Mouse (Mus musculus) embryonic facial prominence, embryonic 13.5 days (tissue): ENCODE data around the gene St3gal2. TPM values are rescaled to one million over a fixed set of nuclear protein-coding genes. Genes with fewer than 3 reads are reported as not detected.
A peak's percentile ranks its signal among the peaks of the same experiment; 100 is the strongest.
"Not testable (repeated sequence)": the region's sequence is repeated elsewhere in the genome, so short reads cannot be mapped to it uniquely, and the experiment has no call there.

Experiments
- ATAC-seq: fragments of 200-750 bp; cut with Nextera tagmentation; 2 replicates; pipeline ENCODE4 v1.8.0; 2017; ENCODE audit warnings: low read depth; ENCODE audit not compliant: insufficient number of reproducible peaks, insufficient read depth, low FRiP score, low TSS enrichment
- H3K27ac ChIP-seq: fragments of 300-500 bp; sonication (generic); 2 replicates; pipeline ENCODE4 v1.5.1; 2015; ENCODE audit warnings: moderate library complexity, mild to moderate bottlenecking, inconsistent platforms
- H3K27me3 ChIP-seq: fragments of 300-500 bp; sonication (generic); 2 replicates; pipeline ENCODE4 v1.6.1; 2015; ENCODE audit warnings: mild to moderate bottlenecking, inconsistent platforms
- H3K36me3 ChIP-seq: fragments of 300-500 bp; sonication (generic); 2 replicates; pipeline ENCODE4 v1.6.1; 2015; ENCODE audit warnings: mild to moderate bottlenecking, inconsistent platforms
- H3K4me1 ChIP-seq: fragments of 300-500 bp; sonication (generic); 2 replicates; pipeline ENCODE4 v1.6.1; 2015; ENCODE audit warnings: inconsistent platforms
- H3K4me2 ChIP-seq: fragments of 300-500 bp; sonication (generic); 2 replicates; pipeline ENCODE4 v1.6.1; 2015; ENCODE audit warnings: moderate library complexity, mild to moderate bottlenecking, inconsistent platforms
- H3K4me3 ChIP-seq: fragments of 300-500 bp; sonication (generic); 2 replicates; pipeline ENCODE4 v1.5.1; 2015; ENCODE audit warnings: mild to moderate bottlenecking, inconsistent platforms
- H3K9ac ChIP-seq: fragments of 300-500 bp; sonication (generic); 2 replicates; pipeline ENCODE4 v1.6.1; 2015; ENCODE audit warnings: mild to moderate bottlenecking, inconsistent platforms
- H3K9me3 ChIP-seq: fragments of 300-500 bp; sonication (generic); 2 replicates; pipeline ENCODE4 v1.6.1; 2016; ENCODE audit warnings: inconsistent platforms
- WGBS: fragments of 180-500 bp; shearing (Covaris S2); methylation state at CpG from one replicate; pipeline ENCODE4 v1.1.7; 2015; ENCODE audit warnings: mixed read lengths; 5-methylcytosine and 5-hydroxymethylcytosine counted together
- polyA plus RNA-seq: library from polyadenylated mRNA; unstranded; fragments of >200 nt; fragmentation: Nextera tagmentation; extraction: Ambion mirVana; gene quantifications from 2 replicates; pipeline ENCODE4 v1.2.1, GENCODE M21; 2015

The St3gal2 gene
- polyA plus RNA-seq, 1 experiment from 2014 or later = 35.7 TPM

GRCm38 (mm10) chr8:110894851-110895250 lies 24.9 kb upstream of the St3gal2 start:
- H3K9ac ChIP-seq = no peak overlapping the region
- WGBS = 83% methylated on average over 10 of the region's 10 CpGs
- H3K4me3 ChIP-seq = no peak overlapping the region
- H3K9me3 ChIP-seq = no peaks in the 10 kb centered on the region
- H3K4me1 ChIP-seq = no peaks in the 10 kb centered on the region
- H3K4me2 ChIP-seq = no peak overlapping the region
- no peak overlapping the region for H3K27ac ChIP-seq
- no peak for ATAC-seq
- H3K27me3 ChIP-seq = no peaks in the 10 kb centered on the region
- peaks cover 67% of the 10 kb centered on the region for H3K36me3 ChIP-seq

- Histone ChIP-seq H3K9me3 (no peaks in the 10 kb centered on the region), H3K4me1 (no peaks in the 10 kb centered on the region), H3K9ac (no peak overlapping the region), H3K36me3 (peaks cover 62% of the 10 kb centered on the region), H3K4me3 (no peak overlapping the region), H3K4me2 (no peak overlapping the region), H3K27ac (no peak overlapping the region), H3K27me3 (no peaks in the 10 kb centered on the region)
- 86% methylated on average over 8 of the region's 9 CpGs for WGBS
- ATAC-seq = no peak
These were observed 24.5 kb upstream of the St3gal2 start for GRCm38 (mm10) chr8:110895254-110895653.

DNA sequence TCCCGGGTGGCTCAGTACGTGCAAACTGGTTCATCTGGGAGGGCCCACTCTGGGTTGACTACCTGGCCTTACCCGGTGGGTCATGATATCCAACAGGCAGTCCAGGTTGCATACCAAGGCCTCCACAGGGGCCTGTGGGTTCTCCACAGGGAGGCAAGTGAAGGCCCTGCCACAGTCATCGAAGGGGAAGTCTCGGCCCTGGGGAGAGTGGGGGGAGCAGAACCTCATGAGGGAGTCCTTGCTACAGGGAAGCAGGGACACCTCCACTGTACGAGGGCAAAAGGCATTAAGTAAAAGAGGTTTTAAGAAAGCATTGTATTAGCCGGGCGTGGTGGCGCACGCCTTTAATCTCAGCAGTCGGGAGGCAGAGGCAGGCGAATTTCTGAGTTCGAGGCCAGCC lies 23.9 kb upstream of the St3gal2 start:
- Histone ChIP-seq H3K4me1 (peaks cover 3% of the 10 kb centered on the region), H3K36me3 (peaks cover 57% of the 10 kb centered on the region), H3K9ac (no peak overlapping the region), H3K27me3 (no peaks in the 10 kb centered on the region), H3K9me3 (no peaks in the 10 kb centered on the region), H3K27ac (no peak overlapping the region), H3K4me2 (no peak overlapping the region), H3K4me3 (no peak overlapping the region)
- no peak for ATAC-seq
- WGBS = 93% methylated on average over 13 of the region's 13 CpGs

DNA sequence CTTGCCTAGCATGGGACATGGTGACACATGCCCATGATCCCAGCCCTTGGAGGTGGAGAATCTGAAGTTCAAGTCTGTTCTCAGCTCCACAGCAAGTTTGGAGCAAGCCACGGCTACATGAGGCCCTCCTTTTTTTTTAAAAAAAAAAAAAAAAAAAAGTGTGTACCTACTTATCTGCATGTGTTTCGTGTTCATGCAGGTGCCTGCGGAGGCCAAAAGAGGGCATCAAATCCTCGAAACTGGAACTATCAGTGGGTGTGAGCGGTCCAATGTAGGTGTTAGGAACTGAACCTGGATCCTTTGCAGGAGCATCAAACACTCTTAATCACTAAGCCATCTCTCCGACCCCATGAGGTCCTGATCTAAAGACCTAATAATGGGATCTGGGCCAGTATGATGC lies 22.2 kb upstream of the St3gal2 start:
- no peaks in the 10 kb centered on the region for H3K9me3 ChIP-seq

GRCm38 (mm10) chr8:110901056-110901455 lies 18.7 kb upstream of the St3gal2 start:
- Histone ChIP-seq H3K36me3 (peaks cover 23% of the 10 kb centered on the region), H3K27me3 (no peaks in the 10 kb centered on the region), H3K9me3 (no peaks in the 10 kb centered on the region), H3K9ac (no peak overlapping the region), H3K4me3 (no peak overlapping the region), H3K27ac (no peak overlapping the region), H3K4me2 (no peak overlapping the region), H3K4me1 (peaks cover 6% of the 10 kb centered on the region)
- ATAC-seq = no peak
- 72% methylated on average over 3 of the region's 3 CpGs for WGBS

More for the DNA sequence above, 22.2 kb upstream of the St3gal2 start:
- 89% methylated on average over 6 of the region's 6 CpGs for WGBS
- Histone ChIP-seq H3K4me1 (peaks cover 6% of the 10 kb centered on the region), H3K9ac (no peak overlapping the region), H3K27ac (no peak overlapping the region), H3K36me3 (peaks cover 44% of the 10 kb centered on the region), H3K4me2 (no peak overlapping the region), H3K27me3 (no peaks in the 10 kb centered on the region), H3K4me3 (no peak overlapping the region)
- ATAC-seq = no peak

DNA sequence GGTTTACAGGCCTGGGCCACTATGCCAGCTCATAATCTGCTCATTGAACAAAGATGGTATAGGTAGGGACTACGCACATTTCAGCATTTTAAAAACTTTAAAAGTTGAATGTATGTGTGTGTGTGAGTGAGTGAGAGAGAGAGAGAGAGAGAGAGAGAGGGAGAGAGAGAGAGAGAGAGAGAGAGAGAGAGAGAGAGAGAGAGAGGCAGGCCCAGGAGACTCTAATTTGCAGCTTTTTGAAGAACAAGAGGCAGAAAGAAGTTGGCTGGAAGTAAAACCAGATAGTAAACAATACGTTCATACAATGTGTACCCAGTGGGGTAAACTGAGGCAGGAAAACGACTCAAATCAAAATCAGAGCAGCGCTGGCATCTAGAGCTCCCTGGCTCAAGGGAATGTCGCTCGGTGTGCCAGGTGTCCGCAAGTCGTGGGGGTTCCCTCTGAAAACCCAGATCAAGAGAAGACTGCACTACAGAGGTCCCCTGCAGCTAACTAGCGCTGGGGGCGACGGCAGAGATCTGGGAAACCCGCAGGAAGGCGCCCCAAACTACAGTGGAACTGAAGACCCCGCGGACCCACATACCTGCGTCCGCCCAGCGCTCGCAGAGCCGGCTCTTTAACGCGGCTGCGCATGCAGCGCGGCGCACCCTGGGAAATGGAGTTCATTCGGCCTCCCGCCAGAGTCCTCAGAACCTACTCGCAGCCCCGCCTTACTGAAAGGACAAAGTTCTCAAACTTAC lies 17.7 kb upstream of the St3gal2 start, which contains the start of gene Fuk:
Fuk (minus strand) TSS at position 650 of the 740 bp plus-strand sequence.
- WGBS = 2% methylated on average over 30 of the region's 30 CpGs

DNA sequence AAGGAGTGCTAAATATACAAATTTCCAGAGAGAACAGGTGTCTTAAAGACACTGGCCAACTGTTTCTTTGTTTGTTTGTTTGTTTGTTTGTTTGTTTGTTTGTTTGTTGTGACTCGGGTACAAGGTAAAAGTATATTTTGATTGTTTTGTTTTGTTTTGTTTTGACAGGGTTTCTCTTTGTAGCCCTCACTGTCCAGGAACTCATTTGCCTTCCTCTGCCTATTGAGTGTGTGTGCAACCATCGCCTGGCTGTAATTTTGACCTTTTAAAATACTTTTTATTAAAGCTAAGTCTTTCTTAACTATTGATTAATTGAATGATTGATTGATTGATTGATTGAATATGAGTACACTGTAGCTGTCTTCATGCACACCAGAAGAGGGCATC lies 17.1 kb upstream of the St3gal2 start:
- Histone ChIP-seq H3K9ac (peak overlapping the region; percentile 80; the same call in 1 of the 2 replicates), H3K9me3 (no peaks in the 10 kb centered on the region), H3K4me1 (peaks cover 6% of the 10 kb centered on the region), H3K36me3 (peaks cover 19% of the 10 kb centered on the region), H3K4me3 (peak overlapping the region; percentile 74), H3K27me3 (no peaks in the 10 kb centered on the region), H3K27ac (no peak overlapping the region), H3K4me2 (peak overlapping the region; percentile 61)
- 61% methylated on average over 2 of the region's 2 CpGs for WGBS
- no peak for ATAC-seq

More for the DNA sequence above, 17.7 kb upstream of the St3gal2 start, which contains the start of gene Fuk:
- Histone ChIP-seq H3K9ac (peak within 1 kb of the TSS; percentile 80), H3K27ac (no peak within 1 kb of the TSS), H3K9me3 (no peaks in the 10 kb centered on the region), H3K36me3 (peaks cover 23% of the 10 kb centered on the region), H3K4me2 (peak within 1 kb of the TSS; percentile 61), H3K27me3 (no peaks in the 10 kb centered on the region), H3K4me1 (peaks cover 6% of the 10 kb centered on the region), H3K4me3 (peak within 1 kb of the TSS; percentile 74)
- ATAC-seq = peak; percentile 76; the same call in 1 of the 2 replicates

GRCm38 (mm10) chr8:110905404-110905803 lies 14.3 kb upstream of the St3gal2 start:
- ATAC-seq = no peak
- 86% methylated on average over 6 of the region's 6 CpGs for WGBS

DNA sequence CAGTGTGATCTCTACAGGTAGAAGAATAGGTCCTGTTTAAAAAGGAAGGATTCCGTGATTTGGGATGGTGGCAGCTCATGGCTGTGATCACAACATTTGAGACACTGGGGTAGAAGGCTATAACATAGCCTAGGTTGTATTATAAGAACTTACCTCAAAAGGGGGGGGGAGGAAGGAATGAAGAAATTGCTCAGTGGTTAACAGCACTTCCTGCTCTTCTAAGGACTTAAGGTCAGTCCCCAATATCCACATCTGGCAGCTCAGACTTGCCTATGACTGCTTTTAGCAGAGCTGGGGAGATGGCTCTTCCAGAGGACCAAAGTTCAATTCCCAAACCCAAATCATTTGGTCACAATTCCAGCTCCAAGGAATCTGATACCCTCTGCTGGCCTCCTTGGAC lies 13.0 kb upstream of the St3gal2 start:
- Histone ChIP-seq H3K36me3 (no peaks in the 10 kb centered on the region), H3K4me1 (no peaks in the 10 kb centered on the region), H3K27ac (no peak overlapping the region), H3K4me2 (no peak overlapping the region), H3K27me3 (no peaks in the 10 kb centered on the region), H3K4me3 (no peak overlapping the region), H3K9me3 (no peaks in the 10 kb centered on the region), H3K9ac (no peak overlapping the region)
- WGBS = 87% methylated on average over 1 of the region's 1 CpGs
- no peak for ATAC-seq

More at GRCm38 (mm10) chr8:110905404-110905803, 14.3 kb upstream of the St3gal2 start:
- Histone ChIP-seq H3K36me3 (no peaks in the 10 kb centered on the region), H3K4me2 (no peak overlapping the region), H3K9me3 (no peaks in the 10 kb centered on the region), H3K4me1 (peaks cover 6% of the 10 kb centered on the region), H3K27ac (no peak overlapping the region), H3K4me3 (no peak overlapping the region), H3K27me3 (no peaks in the 10 kb centered on the region), H3K9ac (no peak overlapping the region)

DNA sequence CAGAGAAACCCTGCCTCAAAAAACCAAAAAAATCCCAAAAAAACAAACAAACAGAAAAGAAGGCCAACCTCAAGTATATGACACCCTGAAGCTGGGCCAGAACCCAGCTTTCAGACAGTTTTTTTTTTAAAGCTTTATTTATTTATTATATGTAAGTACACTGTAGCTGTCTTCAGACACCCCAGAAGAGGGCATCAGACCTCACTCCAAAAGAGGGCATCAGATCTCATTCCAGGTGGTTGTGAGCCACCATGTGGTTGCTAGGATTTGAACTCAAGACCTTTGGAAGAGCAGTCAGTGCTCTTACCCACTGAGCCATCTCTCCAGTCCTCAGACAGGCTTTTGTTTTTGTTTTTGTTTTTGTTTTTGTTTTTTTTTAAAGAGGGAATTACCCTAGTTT lies 9.9 kb upstream of the St3gal2 start:
- H3K9me3 ChIP-seq, H3K27me3 ChIP-seq, H3K4me1 ChIP-seq, H3K36me3 ChIP-seq, H3K4me2 ChIP-seq, ATAC-seq, H3K27ac ChIP-seq, H3K9ac ChIP-seq, H3K4me3 ChIP-seq: not testable (repeated sequence)

- H3K27ac ChIP-seq = no peak overlapping the region
- no peaks in the 10 kb centered on the region for H3K27me3 ChIP-seq
- no peak overlapping the region for H3K4me3 ChIP-seq
- ATAC-seq = no peak
- H3K9ac ChIP-seq = no peak overlapping the region
- no peaks in the 10 kb centered on the region for H3K36me3 ChIP-seq
- no peak overlapping the region for H3K4me2 ChIP-seq
- 86% methylated on average over 15 of the region's 15 CpGs for WGBS
- H3K4me1 ChIP-seq = no peaks in the 10 kb centered on the region
- no peaks in the 10 kb centered on the region for H3K9me3 ChIP-seq
These were observed 7.8 kb upstream of the St3gal2 start for GRCm38 (mm10) chr8:110911576-110912570.
